Mouse (Mus musculus): Measurements from ENCODE around the gene Cacna2d2. TPM values are rescaled to one million over a fixed set of nuclear protein-coding genes. Genes with fewer than 3 reads are reported as not detected.

The Cacna2d2 gene
- total and polyA plus RNA-seq, 2 experiments: not detected

DNA sequence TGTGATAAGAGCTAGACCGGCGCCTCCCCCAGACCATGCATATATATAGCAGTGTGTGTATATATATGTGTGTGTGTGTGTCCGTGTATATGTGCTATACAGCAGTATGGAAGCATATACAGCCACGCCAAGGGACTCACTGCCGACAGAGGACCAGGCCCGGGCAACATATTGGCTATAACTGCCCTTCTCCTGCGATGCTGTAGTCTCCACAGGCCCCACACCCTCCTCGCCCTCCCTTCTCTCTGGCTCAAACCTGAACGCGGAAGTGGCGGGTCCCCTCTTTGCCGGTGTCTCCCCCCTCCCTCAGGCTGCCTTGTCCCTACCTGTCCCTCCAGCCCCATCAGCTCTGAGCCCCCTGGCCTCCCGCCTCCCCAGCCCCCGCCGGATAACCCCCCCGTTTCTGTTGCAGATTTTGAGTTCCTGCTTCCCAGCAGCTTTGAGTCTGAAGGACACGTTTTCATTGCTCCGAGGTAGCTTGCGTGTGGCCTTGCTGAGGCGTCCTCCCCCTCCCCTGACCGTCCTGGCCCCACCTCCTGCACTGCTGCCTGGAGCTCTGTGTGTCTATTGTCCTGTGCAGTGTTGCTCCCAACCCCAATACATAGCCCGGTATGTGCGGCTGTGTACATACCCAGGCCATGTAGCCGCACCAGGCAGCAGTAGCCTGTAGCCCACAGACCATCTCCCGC, 122.4 kb downstream of the Cacna2d2 start:
- TF ChIP-seq CTCF (IDR thresholded peaks at IDR 0.05; ENCODE audit: low read depth, low read length) (no peak), POLR2A (IDR thresholded peaks at IDR 0.05; ENCODE audit: extremely low read depth, insufficient read depth, low read length) (no peak)
- Histone ChIP-seq H3K9ac (ENCODE audit: low read depth, low read length) (no peak overlapping the region), H3K36me3 (ENCODE audit: control insufficient read depth, insufficient read depth, low read length) (no peaks in the 10 kb centered on the region), H3K79me2 (ENCODE audit: control insufficient read depth, insufficient read depth, low read length) (no peaks in the 10 kb centered on the region), H3K4me3 (ENCODE audit: insufficient read depth, low read depth, low read length) (no peak overlapping the region; the same call in 1 of the 2 replicates), H3K4me1 (ENCODE audit: control insufficient read depth, insufficient read depth, low read length) (no peaks in the 10 kb centered on the region), H3K27me3 (ENCODE audit: control insufficient read depth, insufficient read depth, low read length) (peaks cover 3% of the 10 kb centered on the region; the same call in 1 of the 2 replicates), H3K27ac (replicated peaks; ENCODE audit: insufficient read depth, low read depth, low read length) (no peak overlapping the region)
- 25% methylated on average over 25 of the region's 25 CpGs for WGBS
- DNase-seq (ENCODE audit: extremely low read depth, low read depth, low spot score): no peak

DNA sequence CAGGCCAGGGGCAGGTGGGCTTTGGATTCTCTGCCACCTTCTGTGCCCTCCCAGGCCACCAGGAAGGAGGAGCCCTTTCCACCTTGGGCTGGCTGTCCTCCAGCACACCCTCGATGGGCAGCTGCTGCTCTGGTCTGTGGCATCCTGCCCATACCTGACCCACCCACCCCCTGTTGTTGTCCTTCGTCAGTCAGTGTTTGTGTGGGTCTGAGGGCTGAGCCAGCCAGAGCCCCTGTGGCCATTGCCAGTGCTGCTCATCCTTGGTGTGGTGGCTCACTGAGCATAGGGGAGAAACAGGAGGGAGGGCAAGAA, 122.9 kb downstream of the Cacna2d2 start:
- H3K4me1 ChIP-seq (ENCODE audit: control insufficient read depth, insufficient read depth, low read length): no peaks in the 10 kb centered on the region
- TF ChIP-seq CTCF (IDR thresholded peaks at IDR 0.05; ENCODE audit: low read depth, low read length): no peak
- TF ChIP-seq POLR2A (IDR thresholded peaks at IDR 0.05; ENCODE audit: extremely low read depth, insufficient read depth, low read length): no peak
- H3K79me2 ChIP-seq (ENCODE audit: control insufficient read depth, insufficient read depth, low read length): no peaks in the 10 kb centered on the region
- no peak overlapping the region for H3K27ac ChIP-seq (replicated peaks; ENCODE audit: insufficient read depth, low read depth, low read length)
- peaks cover 5% of the 10 kb centered on the region; the same call in 1 of the 2 replicates for H3K27me3 ChIP-seq (ENCODE audit: control insufficient read depth, insufficient read depth, low read length)
- H3K36me3 ChIP-seq (ENCODE audit: control insufficient read depth, insufficient read depth, low read length): no peaks in the 10 kb centered on the region
- WGBS: 48% methylated on average over 2 of the region's 2 CpGs
- no peak for DNase-seq (ENCODE audit: extremely low read depth, low read depth, low spot score)
- H3K9ac ChIP-seq (ENCODE audit: low read depth, low read length): no peak overlapping the region
- no peak overlapping the region; the same call in 1 of the 2 replicates for H3K4me3 ChIP-seq (ENCODE audit: insufficient read depth, low read depth, low read length)

DNA sequence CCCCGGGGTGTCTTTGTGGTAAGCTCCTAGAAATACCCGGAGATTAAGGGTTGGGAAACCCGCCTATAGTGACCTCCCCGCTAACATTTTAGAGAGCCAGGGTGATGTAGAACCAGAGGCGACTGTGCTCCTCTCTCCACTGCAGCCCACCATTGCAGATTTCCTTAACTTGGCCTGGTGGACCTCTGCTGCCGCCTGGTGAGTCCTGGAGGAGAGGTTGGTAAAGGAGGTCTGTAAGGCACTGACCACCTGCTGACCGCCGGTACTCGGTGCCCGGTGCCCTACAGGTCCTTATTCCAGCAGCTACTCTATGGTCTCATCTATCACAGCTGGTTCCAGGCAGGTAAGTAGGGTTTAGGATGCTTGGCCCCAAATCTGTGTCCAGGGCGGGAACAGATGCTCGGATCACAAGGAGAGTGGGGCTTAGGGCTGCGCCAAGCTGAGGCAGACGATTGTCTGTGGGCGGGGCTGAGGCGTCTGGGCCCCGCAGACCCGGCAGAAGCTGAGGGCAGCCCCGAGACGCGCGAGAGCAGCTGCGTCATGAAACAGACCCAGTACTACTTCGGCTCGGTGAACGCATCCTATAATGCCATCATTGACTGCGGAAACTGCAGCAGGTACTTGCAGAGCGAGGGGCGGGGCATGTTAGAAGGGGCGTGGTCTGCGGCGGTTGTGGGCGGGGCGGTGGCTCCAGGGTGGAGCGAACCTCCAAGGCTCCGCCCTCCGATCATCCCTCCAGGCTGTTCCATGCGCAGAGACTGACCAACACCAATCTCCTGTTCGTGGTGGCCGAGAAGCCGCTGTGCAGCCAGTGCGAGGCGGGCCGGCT, 127.0 kb downstream of the Cacna2d2 start:
- H3K4me1 ChIP-seq (ENCODE audit: control insufficient read depth, insufficient read depth, low read length): no peaks in the 10 kb centered on the region
- H3K36me3 ChIP-seq (ENCODE audit: control insufficient read depth, insufficient read depth, low read length): no peaks in the 10 kb centered on the region
- no peak for TF ChIP-seq CTCF (IDR thresholded peaks at IDR 0.05; ENCODE audit: low read depth, low read length)
- TF ChIP-seq POLR2A (IDR thresholded peaks at IDR 0.05; ENCODE audit: extremely low read depth, insufficient read depth, low read length): no peak
- no peaks in the 10 kb centered on the region for H3K79me2 ChIP-seq (ENCODE audit: control insufficient read depth, insufficient read depth, low read length)
- peaks cover 8% of the 10 kb centered on the region; the same call in 1 of the 2 replicates for H3K27me3 ChIP-seq (ENCODE audit: control insufficient read depth, insufficient read depth, low read length)
- no peak overlapping the region for H3K27ac ChIP-seq (replicated peaks; ENCODE audit: insufficient read depth, low read depth, low read length)
- H3K4me3 ChIP-seq (ENCODE audit: insufficient read depth, low read depth, low read length): no peak overlapping the region
- 10% methylated on average over 44 of the region's 44 CpGs for WGBS
- no peak overlapping the region for H3K9ac ChIP-seq (ENCODE audit: low read depth, low read length)
- DNase-seq (ENCODE audit: extremely low read depth, low read depth, low spot score): no peak

DNA sequence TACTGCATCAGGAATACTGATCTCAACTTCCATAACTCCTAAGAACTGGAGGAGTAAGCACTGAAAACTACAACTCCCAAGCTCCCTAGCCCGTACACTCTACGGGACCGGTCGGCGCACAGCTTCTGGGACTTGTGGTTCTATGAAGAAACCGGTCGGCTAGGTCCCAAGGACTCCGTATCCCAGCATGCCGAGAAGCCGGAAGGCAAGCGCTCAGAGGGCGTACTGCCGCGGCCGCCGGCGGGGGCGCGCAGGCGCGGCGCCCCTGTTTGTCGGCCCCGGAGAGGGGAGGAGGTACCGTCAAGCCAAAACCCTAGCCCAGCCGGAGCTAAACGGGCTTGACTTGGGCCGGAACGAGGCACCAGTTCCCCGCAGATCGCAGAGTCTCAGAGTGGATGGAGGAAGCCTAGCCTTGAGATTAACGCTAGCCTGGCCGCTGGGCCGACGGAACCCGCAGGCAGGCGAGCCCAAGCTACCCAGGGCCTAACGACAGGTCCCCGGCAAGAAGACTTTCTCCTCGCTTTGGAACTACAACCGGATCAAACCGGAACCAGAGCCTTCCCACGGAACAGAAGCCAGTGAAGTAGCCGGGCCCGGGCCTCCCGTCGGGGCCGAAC, 134.5 kb downstream of the Cacna2d2 start, which contains the start of gene Tmem115:
Gene Tmem115 (plus strand): TSS at position 155 of the 617 bp plus-strand sequence.
- DNase-seq (ENCODE audit: extremely low read depth, low read depth, low spot score): peak; percentile 99
- Histone ChIP-seq H3K27ac (replicated peaks; ENCODE audit: insufficient read depth, low read depth, low read length) (peak within 1 kb of the TSS; percentile 84), H3K27me3 (ENCODE audit: control insufficient read depth, insufficient read depth, low read length) (no peaks in the 10 kb centered on the region), H3K36me3 (ENCODE audit: control insufficient read depth, insufficient read depth, low read length) (no peaks in the 10 kb centered on the region; the same call in 1 of the 2 replicates), H3K79me2 (ENCODE audit: control insufficient read depth, insufficient read depth, low read length) (peaks cover 28% of the 10 kb centered on the region; the same call in 1 of the 2 replicates), H3K4me3 (ENCODE audit: insufficient read depth, low read depth, low read length) (peak within 1 kb of the TSS; percentile 93), H3K9ac (ENCODE audit: low read depth, low read length) (peak within 1 kb of the TSS; percentile 93), H3K4me1 (ENCODE audit: control insufficient read depth, insufficient read depth, low read length) (peaks cover 16% of the 10 kb centered on the region)
- under 1% methylated on average over 48 of the region's 48 CpGs for WGBS
- TF ChIP-seq CTCF (IDR thresholded peaks at IDR 0.05; ENCODE audit: low read depth, low read length) (0 out of 2 replicates have a peak, but pooled peaks have one; percentile 8), POLR2A (IDR thresholded peaks at IDR 0.05; ENCODE audit: extremely low read depth, insufficient read depth, low read length) (peak; percentile 78)

DNA sequence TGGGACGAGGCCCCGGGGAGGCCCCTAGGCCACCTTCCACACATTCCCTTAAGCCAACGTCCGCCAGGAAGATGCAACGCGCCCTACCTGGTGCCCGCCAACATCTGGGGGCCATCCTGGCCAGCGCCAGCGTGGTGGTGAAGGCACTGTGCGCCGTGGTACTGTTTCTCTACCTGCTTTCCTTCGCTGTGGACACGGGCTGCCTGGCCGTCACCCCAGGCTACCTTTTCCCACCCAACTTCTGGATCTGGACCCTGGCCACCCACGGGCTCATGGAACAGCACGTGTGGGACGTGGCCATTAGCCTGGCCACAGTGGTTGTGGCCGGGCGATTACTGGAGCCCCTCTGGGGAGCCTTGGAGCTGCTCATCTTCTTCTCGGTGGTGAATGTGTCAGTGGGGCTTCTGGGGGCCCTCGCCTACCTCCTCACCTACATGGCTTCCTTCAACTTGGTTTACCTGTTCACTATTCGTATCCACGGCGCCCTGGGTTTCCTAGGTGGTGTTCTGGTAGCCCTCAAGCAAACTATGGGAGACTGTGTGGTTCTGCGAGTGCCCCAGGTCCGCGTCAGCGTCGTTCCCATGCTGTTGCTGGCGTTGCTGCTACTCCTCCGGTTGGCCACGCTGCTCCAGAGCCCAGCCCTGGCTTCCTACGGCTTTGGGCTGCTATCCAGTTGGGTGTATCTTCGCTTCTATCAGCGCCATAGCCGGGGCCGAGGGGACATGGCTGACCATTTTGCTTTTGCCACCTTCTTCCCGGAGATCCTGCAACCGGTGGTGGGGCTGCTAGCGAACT, 135.2 kb downstream of the Cacna2d2 start:
- under 1% methylated on average over 40 of the region's 40 CpGs for WGBS

More for the DNA sequence above, 135.2 kb downstream of the Cacna2d2 start:
- no peak for TF ChIP-seq POLR2A (IDR thresholded peaks at IDR 0.05; ENCODE audit: extremely low read depth, insufficient read depth, low read length)
- TF ChIP-seq CTCF (IDR thresholded peaks at IDR 0.05; ENCODE audit: low read depth, low read length): no peak
- H3K27me3 ChIP-seq (ENCODE audit: control insufficient read depth, insufficient read depth, low read length): no peaks in the 10 kb centered on the region
- no peak for DNase-seq (ENCODE audit: extremely low read depth, low read depth, low spot score)
- no peaks in the 10 kb centered on the region; the same call in 1 of the 2 replicates for H3K36me3 ChIP-seq (ENCODE audit: control insufficient read depth, insufficient read depth, low read length)
- peak overlapping the region; percentile 84 for H3K27ac ChIP-seq (replicated peaks; ENCODE audit: insufficient read depth, low read depth, low read length)
- peaks cover 16% of the 10 kb centered on the region for H3K4me1 ChIP-seq (ENCODE audit: control insufficient read depth, insufficient read depth, low read length)
- H3K4me3 ChIP-seq (ENCODE audit: insufficient read depth, low read depth, low read length): peak overlapping the region; percentile 93
- peaks cover 28% of the 10 kb centered on the region; the same call in 1 of the 2 replicates for H3K79me2 ChIP-seq (ENCODE audit: control insufficient read depth, insufficient read depth, low read length)
- H3K9ac ChIP-seq (ENCODE audit: low read depth, low read length): peak overlapping the region; percentile 93
